Mouse (Mus musculus) limb, embryonic 11.5 days (tissue): ENCODE results near the gene Smco1. TPM values are rescaled to one million over a fixed set of nuclear protein-coding genes. Genes with fewer than 3 reads are reported as not detected.
"Not testable (repeated sequence)": the region's sequence is repeated elsewhere in the genome, so short reads cannot be mapped to it uniquely, and the experiment has no call there.

Source experiments
- ATAC-seq: fragments of 200-750 bp; cut with Nextera tagmentation; 2 replicates; pipeline ENCODE4 v1.8.0; 2017; ENCODE audit warnings: low read depth; ENCODE audit not compliant: insufficient number of reproducible peaks, low FRiP score, low TSS enrichment
- DNase-seq: peaks from one replicate; pipeline ENCODE4 v3.0.0-alpha.2; 2015; ENCODE audit warnings: low spot score
- H3K27ac ChIP-seq: fragments of 300-500 bp; sonication (generic); replicated peaks from 2 replicates; pipeline ENCODE4 v1.5.1; 2014; ENCODE audit warnings: low read depth, mild to moderate bottlenecking, low read length
- H3K27me3 ChIP-seq: fragments of 300-500 bp; sonication (generic); 2 replicates; pipeline ENCODE4 v1.6.1; 2014; ENCODE audit warnings: mild to moderate bottlenecking, low read length, mixed read lengths; ENCODE audit not compliant: control insufficient read depth, insufficient read depth
- H3K36me3 ChIP-seq: fragments of 300-500 bp; sonication (generic); 2 replicates; pipeline ENCODE4 v1.6.1; 2014; ENCODE audit warnings: mild to moderate bottlenecking, low read length, moderate library complexity, mixed read lengths; ENCODE audit not compliant: control insufficient read depth, insufficient read depth
- H3K4me1 ChIP-seq: fragments of 300-500 bp; sonication (generic); 2 replicates; pipeline ENCODE4 v1.6.1; 2014; ENCODE audit warnings: low read length, mixed read lengths; ENCODE audit not compliant: control insufficient read depth, insufficient read depth
- H3K4me2 ChIP-seq: fragments of 300-500 bp; sonication (generic); 2 replicates; pipeline ENCODE4 v1.6.1; 2014; ENCODE audit warnings: low read depth, mild to moderate bottlenecking, moderate library complexity; ENCODE audit not compliant: severe bottlenecking
- H3K4me3 ChIP-seq: fragments of 300-500 bp; sonication (generic); 2 replicates; pipeline ENCODE4 v1.5.1; 2014; ENCODE audit warnings: low read depth, low read length
- H3K9ac ChIP-seq: fragments of 300-500 bp; sonication (generic); 2 replicates; pipeline ENCODE4 v1.6.1; 2014; ENCODE audit warnings: mild to moderate bottlenecking, low read length
- H3K9me3 ChIP-seq: fragments of 300-500 bp; sonication (generic); 2 replicates; pipeline ENCODE4 v1.6.1; 2016; ENCODE audit warnings: low read length; ENCODE audit not compliant: control insufficient read depth
- WGBS: fragments of 180-500 bp; shearing (Covaris S2); extraction: QIAGEN DNeasy Blood & Tissue Kit; methylation state at CpG from one replicate; pipeline ENCODE4 v1.1.7; 2014; 5-methylcytosine and 5-hydroxymethylcytosine counted together
- polyA plus RNA-seq: library from polyadenylated mRNA; unstranded; fragments of >200 nt; fragmentation: Nextera tagmentation; extraction: Ambion mirVana; gene quantifications from 2 replicates; pipeline ENCODE4 v1.2.1, GENCODE M21; 2014

Gene Smco1
- polyA plus RNA-seq: not detected in 2 replicates

DNA sequence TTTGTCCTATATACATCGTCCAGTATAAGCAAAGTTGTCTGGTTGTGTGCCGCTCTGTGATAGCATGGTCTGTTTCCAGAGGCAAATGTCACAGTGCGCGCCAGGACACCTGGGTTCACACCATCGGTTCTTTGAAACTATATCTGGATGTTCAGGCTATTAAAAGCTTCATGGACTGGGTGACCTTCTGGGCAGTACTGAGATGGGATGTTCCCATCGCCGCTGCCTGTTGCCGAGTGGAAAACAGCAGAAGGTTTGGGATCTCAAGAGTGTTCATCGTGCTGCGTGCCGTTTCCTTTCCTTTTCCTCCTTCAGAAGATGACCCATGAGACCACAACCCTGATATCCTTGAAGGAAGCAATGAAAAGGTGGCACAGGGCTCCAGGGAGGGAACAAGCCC, at the start of gene Smco1:
Gene Smco1 (plus strand): TSS at position 178 of the 400 bp plus-strand sequence.
- no peaks in the 10 kb centered on the region for H3K4me1 ChIP-seq
- no peak within 1 kb of the TSS for H3K27ac ChIP-seq
- 86% methylated on average over 11 of the region's 11 CpGs for WGBS
- no peak within 1 kb of the TSS for H3K4me2 ChIP-seq
- no peaks in the 10 kb centered on the region for H3K9me3 ChIP-seq
- DNase-seq (no peak), ATAC-seq (no peak)
- no peak within 1 kb of the TSS for H3K9ac ChIP-seq
- no peak within 1 kb of the TSS for H3K4me3 ChIP-seq
- H3K27me3 ChIP-seq: no peaks in the 10 kb centered on the region
- H3K36me3 ChIP-seq: no peaks in the 10 kb centered on the region

DNA sequence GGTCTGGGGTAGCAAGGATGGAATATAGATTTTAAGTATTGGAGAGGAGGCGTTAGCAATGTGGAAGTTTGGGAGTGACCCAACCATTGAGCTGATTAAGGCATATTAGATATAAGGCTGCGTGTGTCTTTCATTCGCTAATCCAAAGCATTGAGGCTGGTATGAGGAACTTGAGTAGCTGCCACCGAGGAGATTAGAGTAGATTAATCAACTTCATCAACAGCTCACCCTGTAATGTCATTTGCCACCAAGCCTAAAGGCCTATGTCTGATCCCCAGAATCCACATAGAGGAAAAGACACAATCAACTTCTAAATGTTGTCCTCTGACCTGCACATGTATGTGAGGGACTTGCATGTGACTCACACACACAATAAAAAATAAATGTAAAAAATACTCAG, 49.5 kb upstream of the Smco1 start:
- Histone ChIP-seq H3K36me3 (no peaks in the 10 kb centered on the region), H3K27ac (no peak overlapping the region), H3K4me3 (no peak overlapping the region), H3K27me3 (no peaks in the 10 kb centered on the region), H3K4me1 (no peaks in the 10 kb centered on the region), H3K9ac (no peak overlapping the region), H3K4me2 (no peak overlapping the region), H3K9me3 (no peaks in the 10 kb centered on the region)
- no peak for ATAC-seq
- 86% methylated on average over 4 of the region's 4 CpGs for WGBS
- no peak for DNase-seq

- Histone ChIP-seq H3K4me1 (no peaks in the 10 kb centered on the region), H3K36me3 (no peaks in the 10 kb centered on the region), H3K9me3 (no peaks in the 10 kb centered on the region), H3K27ac (no peak overlapping the region), H3K27me3 (no peaks in the 10 kb centered on the region), H3K4me3 (no peak overlapping the region), H3K9ac (no peak overlapping the region), H3K4me2 (no peak overlapping the region)
- ATAC-seq (no peak), DNase-seq (no peak)
Observed at GRCm38 (mm10) chr16:32222399-32222798, 48.9 kb upstream of the Smco1 start.

GRCm38 (mm10) chr16:32232050-32232449, 39.2 kb upstream of the Smco1 start:
- H3K4me3 ChIP-seq, ATAC-seq, H3K4me2 ChIP-seq, DNase-seq, H3K27me3 ChIP-seq, H3K9me3 ChIP-seq, H3K9ac ChIP-seq, H3K36me3 ChIP-seq, H3K4me1 ChIP-seq, H3K27ac ChIP-seq: not testable (repeated sequence)
- WGBS: 91% methylated on average over 3 of the region's 3 CpGs

- no peak overlapping the region for H3K27ac ChIP-seq
- WGBS: 94% methylated on average over 19 of the region's 19 CpGs
- H3K4me3 ChIP-seq: no peak overlapping the region
- no peaks in the 10 kb centered on the region for H3K4me1 ChIP-seq
- H3K9me3 ChIP-seq: no peaks in the 10 kb centered on the region
- H3K27me3 ChIP-seq: no peaks in the 10 kb centered on the region
- ATAC-seq: no peak
- H3K4me2 ChIP-seq: no peak overlapping the region
- DNase-seq: no peak
- peaks cover 16% of the 10 kb centered on the region; the same call in 1 of the 2 replicates for H3K36me3 ChIP-seq
- no peak overlapping the region for H3K9ac ChIP-seq
Observed at GRCm38 (mm10) chr16:32237930-32238680, 33.2 kb upstream of the Smco1 start.

DNA sequence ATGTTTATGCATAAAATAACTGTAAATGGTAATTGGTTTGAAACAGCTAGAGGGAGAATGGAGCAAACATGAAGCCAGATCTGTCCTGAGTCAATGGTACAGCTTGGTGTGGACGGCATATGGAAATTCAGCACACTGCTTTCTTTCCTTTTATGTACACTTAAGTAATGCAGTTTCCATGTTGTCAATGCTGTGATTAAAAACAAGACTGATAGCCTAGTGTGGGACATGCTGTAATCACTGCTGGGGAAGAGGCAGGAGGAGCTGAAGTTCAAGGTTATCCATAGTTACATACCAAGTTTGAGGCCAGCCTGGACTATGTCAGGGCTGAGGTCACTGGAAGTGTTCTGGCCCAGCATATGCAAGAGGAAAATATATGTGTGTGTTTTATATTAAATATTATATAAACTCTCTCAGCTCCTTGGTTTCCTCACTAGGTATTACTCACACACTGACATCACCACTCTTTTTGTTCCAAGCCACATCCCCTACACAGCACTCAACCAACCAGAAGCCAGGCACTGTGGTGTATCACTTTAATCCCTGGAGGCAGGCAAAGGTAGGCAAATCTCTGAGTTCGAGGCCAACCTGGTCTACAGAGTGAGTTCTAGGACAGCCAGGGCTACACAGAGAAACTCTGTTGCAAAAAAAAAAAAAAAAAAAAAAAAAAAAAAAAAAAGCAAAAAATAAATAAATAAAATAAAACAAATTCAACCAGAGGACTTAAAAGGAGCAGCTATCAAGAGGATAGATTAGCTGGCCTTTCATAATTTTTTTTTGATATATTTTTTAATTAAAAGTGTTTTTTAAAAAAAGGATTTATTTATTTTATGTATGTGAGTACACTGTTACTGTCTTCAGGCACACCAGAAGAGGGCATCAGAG, 31.6 kb upstream of the Smco1 start:
- WGBS: 78% methylated on average over 2 of the region's 2 CpGs
- Histone ChIP-seq H3K4me2 (no peak overlapping the region), H3K9ac (no peak overlapping the region), H3K9me3 (no peaks in the 10 kb centered on the region), H3K36me3 (peaks cover 13% of the 10 kb centered on the region; the same call in 1 of the 2 replicates), H3K27me3 (no peaks in the 10 kb centered on the region), H3K4me1 (no peaks in the 10 kb centered on the region), H3K4me3 (no peak overlapping the region), H3K27ac (no peak overlapping the region)
- ATAC-seq (no peak), DNase-seq (no peak)

- Histone ChIP-seq H3K9ac (no peak overlapping the region), H3K27ac (no peak overlapping the region), H3K36me3 (no peaks in the 10 kb centered on the region), H3K4me1 (peaks cover 8% of the 10 kb centered on the region; the same call in 1 of the 2 replicates), H3K4me3 (no peak overlapping the region), H3K9me3 (no peaks in the 10 kb centered on the region), H3K4me2 (no peak overlapping the region), H3K27me3 (no peaks in the 10 kb centered on the region)
- 77% methylated on average over 3 of the region's 3 CpGs for WGBS
- no peak for DNase-seq
- no peak for ATAC-seq
Observed at GRCm38 (mm10) chr16:32243901-32244300, 27.4 kb upstream of the Smco1 start.

DNA sequence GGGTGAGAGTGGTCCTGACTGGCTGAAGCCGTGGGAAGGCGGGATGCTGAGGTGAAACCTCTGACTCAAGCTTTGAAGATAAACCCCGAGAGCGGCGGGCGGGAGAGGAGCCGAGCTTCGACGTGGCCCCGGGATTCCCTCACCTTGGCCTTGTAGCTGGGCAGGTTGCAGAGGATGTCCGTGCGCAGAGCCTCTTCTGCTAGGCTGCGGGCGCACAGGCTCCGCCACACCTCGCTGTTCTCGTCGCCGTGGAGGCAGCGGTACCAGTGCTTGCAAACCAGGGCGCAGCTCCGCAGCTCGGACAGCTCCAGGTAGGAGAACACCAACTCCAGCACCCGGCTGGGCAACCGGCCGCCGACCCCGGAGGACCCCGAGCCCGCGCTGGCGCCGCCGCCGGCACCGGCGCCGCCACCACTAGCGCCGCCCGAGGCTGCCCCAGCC, 24.9 kb upstream of the Smco1 start:
- under 1% methylated on average over 41 of the region's 41 CpGs for WGBS
- DNase-seq (peak; percentile 73), ATAC-seq (no peak; the same call in 1 of the 2 replicates)
- peak overlapping the region; percentile 85 for H3K4me3 ChIP-seq
- peak overlapping the region; percentile 75 for H3K4me2 ChIP-seq
- H3K9me3 ChIP-seq: no peaks in the 10 kb centered on the region
- no peaks in the 10 kb centered on the region for H3K27me3 ChIP-seq
- H3K36me3 ChIP-seq: no peaks in the 10 kb centered on the region
- H3K27ac ChIP-seq: peak overlapping the region; percentile 89
- H3K9ac ChIP-seq: peak overlapping the region; percentile 93
- H3K4me1 ChIP-seq: peaks cover 8% of the 10 kb centered on the region; the same call in 1 of the 2 replicates
